Mouse (Mus musculus): ENCODE results near the gene Gm49320.

DNA sequence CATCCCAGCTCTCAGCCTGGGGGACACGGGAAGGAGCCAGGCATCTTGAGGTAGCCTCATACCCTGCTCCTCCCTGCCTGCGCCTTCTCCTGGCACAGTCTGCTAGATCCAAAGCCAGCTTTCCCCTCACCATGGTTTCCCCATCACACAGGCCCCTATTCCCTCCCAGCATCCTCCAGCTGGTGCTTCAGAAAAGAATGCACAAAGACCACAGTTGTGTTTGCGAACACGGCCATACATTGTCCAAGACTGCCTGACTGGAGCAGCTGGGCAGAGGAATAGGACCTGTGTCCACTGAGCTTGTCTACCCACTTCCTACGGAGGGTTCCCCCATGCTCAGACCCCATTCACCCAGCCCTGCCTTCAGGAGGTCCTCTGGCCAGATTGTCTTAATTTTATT, 46.4 kb upstream of the Gm49320 start:
- TF ChIP-seq CTCF (IDR thresholded peaks at IDR 0.05; ENCODE audit: control insufficient read depth, insufficient read depth, low read length), result no peak
- no peak for TF ChIP-seq POLR2A (IDR thresholded peaks at IDR 0.05; ENCODE audit: borderline replicate concordance, control insufficient read depth, low read depth, low read length)

Data from bone marrow, adult 2 months (tissue).